Mouse (Mus musculus): ENCODE measurements around the gene Cpne1. TPM values are rescaled to one million over a fixed set of nuclear protein-coding genes. Genes with fewer than 3 reads are reported as not detected.

Gene Cpne1
- polyA plus RNA-seq, 2 experiments from 2014 or later = 48.0 to 57.8 TPM

DNA sequence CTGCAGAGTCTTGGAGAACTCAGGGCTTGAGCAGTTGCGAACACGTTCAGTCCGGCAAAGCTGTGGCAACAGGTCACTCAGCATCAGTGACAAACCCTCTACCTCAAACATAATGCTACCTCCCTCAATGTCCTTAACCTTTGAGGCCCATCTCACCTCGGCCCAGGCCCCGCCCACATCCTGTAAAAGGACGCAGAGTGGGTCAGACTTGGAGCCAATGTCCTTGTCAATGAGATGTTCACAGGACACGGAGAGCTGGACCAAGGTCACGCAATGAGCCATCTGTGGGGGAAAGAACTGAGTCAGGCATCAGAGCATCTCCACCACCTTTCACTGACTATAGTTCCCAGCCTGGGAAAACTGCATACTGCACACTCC lies 32.6 kb downstream of the Cpne1 start:
- ATAC-seq = no peak

GRCm38 (mm10) chr2:156078421-156079182 lies 33.2 kb downstream of the Cpne1 start:
- no peak for ATAC-seq

DNA sequence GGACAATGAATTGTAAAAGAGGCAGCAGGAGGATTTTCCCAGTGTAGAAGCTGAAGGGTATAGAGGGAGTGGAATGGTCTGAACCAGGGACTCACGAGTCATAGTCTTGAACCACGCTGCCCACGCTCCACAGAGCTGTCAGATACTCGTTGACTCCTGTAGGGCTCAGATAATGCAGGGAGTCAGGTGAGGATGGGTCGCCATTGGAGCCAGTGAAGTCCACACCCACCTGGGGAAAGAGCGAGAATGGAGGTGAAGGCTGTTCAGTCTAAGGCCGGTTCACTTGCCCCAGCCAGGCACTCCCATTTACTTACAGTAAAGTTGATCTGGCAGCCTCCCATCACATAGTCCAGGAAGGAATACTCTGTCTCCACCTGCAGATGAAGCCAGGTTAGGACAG lies 34.3 kb downstream of the Cpne1 start:
- ATAC-seq = no peak

DNA sequence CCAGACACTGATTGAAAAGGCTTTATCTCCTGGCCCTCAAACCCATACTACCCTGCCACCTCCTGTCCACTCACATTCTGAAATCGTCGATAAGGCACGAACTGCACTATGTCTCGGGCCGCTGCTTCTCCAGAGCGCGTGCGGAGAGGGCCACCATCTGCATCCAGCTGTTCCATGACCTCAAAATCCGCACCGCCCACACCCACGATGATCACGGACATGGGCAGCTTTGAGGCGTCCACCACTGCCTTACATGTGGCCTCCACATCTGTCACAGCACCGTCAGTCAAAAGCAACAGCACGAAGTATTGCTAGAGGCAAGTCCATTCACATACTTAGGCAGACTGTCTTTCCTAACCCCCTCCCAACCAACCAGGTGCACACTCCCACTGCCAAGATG lies 38.0 kb downstream of the Cpne1 start:
- no peak for ATAC-seq

GRCm38 (mm10) chr2:156071236-156071635 lies 40.5 kb downstream of the Cpne1 start:
- no peak for ATAC-seq

DNA sequence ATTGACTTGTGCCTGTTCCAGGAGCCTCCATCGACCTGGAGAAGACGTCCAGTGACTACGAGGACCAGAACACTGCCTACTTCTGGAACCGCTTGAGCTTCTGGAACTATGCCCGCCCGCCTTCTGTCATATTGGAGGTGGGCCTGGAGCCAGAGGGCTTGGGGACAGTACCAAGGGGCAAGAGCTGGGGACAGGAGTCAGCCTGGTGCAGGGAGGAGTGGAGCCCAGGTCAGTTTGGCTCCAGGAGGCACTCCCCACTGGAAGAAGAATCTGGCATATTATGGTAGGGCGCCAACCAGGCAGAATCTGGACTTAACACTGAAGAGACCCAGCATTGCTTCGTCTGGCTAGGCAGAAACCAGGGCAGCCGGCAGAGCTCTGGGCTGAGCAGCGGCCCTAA lies 43.8 kb downstream of the Cpne1 start:
- no peak for ATAC-seq

DNA sequence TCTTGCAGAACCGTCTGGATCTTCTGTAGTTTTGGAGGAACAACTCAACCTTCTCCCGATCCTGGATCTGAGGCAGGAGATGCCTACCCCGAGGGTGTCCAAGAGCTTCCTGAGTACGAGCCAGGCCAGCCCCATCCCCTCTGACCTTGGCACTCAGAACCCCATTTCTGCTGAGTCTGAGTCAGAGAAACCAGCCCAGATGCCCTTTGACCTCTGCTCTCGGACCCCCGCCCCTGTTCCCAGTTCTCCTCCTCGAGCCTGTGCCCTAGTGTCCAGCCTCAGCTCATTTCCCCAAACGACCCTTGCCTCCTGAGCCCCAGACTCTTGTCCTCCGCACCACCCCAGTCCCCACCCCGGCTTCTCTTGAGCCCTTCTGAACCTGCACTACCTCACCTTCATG lies 45.6 kb downstream of the Cpne1 start:
- ATAC-seq = no peak

GRCm38 (mm10) chr2:156065099-156066041 lies 46.4 kb downstream of the Cpne1 start, which contains the start of gene Spag4:
TSS of gene Spag4 (plus strand) at chr2:156065175.
- ATAC-seq = peak; percentile 88

DNA sequence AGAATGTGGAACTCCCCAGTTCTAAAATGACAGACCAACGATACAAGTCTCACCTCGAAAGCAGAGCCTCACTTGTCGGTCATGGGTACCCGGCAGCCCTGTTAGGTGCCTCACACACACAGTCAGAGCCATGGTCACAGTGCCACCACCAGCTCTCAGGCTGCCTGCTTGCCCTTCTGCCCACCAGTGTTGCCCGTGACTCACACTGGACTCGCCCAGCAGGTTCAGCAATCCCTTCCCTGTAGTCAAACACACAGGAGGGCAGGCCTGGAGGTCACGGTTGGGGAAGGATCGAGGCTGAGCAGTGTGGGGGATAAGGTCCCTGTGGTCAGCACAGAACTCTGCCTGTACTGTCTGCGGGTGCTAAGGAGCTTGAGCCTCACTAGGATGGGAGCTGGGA lies 58.9 kb downstream of the Cpne1 start, which contains the start of gene Fer1l4:
TSS of gene Fer1l4 (minus strand) at position 132 of the 400 bp plus-strand sequence.
- ATAC-seq = no peak

DNA sequence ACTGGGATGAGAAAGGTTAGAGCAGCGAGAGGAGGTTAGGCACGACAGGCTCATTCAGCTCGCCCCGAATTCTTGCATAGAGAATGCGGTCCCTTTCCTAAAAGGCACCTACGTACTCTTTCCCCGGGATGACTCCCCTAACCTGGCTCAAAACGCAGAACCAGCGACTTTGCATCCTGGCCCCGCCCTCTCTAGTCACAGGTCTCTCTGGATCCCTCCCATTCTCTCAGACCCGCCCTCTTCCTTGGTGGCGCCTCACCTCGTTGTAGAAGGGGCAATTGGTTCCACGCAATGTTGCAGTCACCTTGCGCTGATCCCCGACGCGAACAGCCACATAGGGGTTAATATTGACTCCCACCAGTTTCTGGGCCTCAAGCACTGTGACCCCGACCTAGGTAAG lies 63.8 kb downstream of the Cpne1 start:
- peak; percentile 61 for ATAC-seq

- no peak for ATAC-seq
Observed at GRCm38 (mm10) chr2:156042903-156043302, 68.9 kb downstream of the Cpne1 start.

GRCm38 (mm10) chr2:156039390-156039789 lies 72.4 kb downstream of the Cpne1 start:
- ATAC-seq = no peak

GRCm38 (mm10) chr2:156025482-156025881 lies 86.3 kb downstream of the Cpne1 start:
- ATAC-seq = no peak

Other genes with a start within 250 kb of the Cpne1 start
- gene Uqcc1, start 181.7 kb downstream of the Cpne1 start, polyA plus RNA-seq (2017; shearing (Covaris generic)) = 10 to 100 TPM; 43.5 to 57.6 TPM
- gene Gm15557, start 171.2 kb downstream of the Cpne1 start, polyA plus RNA-seq (2017; shearing (Covaris generic)) = not detected
- not detected for gene Gdf5, start 166.6 kb downstream of the Cpne1 start, polyA plus RNA-seq (2017; shearing (Covaris generic))
- gene Cep250, start 155.5 kb downstream of the Cpne1 start, polyA plus RNA-seq (2017; shearing (Covaris generic)) = 10 to 100 TPM; 34.0 to 50.2 TPM
- 1 to 10 TPM; 1.1 to 4.9 TPM for gene 6430550D23Rik, start 104.0 kb downstream of the Cpne1 start, polyA plus RNA-seq (2017; shearing (Covaris generic))
- 100 to 1,000 TPM; 131 to 182 TPM for gene Ergic3, start 103.9 kb downstream of the Cpne1 start, polyA plus RNA-seq (2017; shearing (Covaris generic))
- gene Fer1l4, start 59.0 kb downstream of the Cpne1 start, polyA plus RNA-seq (2017; shearing (Covaris generic)) = not detected
- gene Spag4, start 46.8 kb downstream of the Cpne1 start, polyA plus RNA-seq (2017; shearing (Covaris generic)) = under 1 TPM in 1 of 2 experiments, not detected in 1; 0.15 TPM
- gene Rbm12, start within 50 bp of the Cpne1 start, polyA plus RNA-seq (2017; shearing (Covaris generic)) = 10 to 100 TPM; 15.6 to 19.2 TPM
- 1 to 10 TPM; 7.7 to 8.0 TPM for gene Gm28036, start 15.1 kb upstream of the Cpne1 start, polyA plus RNA-seq (2017; shearing (Covaris generic))
- 100 to 1,000 TPM; 109 to 134 TPM for gene Romo1, start 32.1 kb upstream of the Cpne1 start, polyA plus RNA-seq (2017; shearing (Covaris generic))
- gene Nfs1, start 32.2 kb upstream of the Cpne1 start, polyA plus RNA-seq (2017; shearing (Covaris generic)) = 10 to 100 TPM; 40.2 to 47.6 TPM
- gene Rbm39, start 68.3 kb upstream of the Cpne1 start, polyA plus RNA-seq (2017; shearing (Covaris generic)) = 100 to 1,000 TPM; 592 to 714 TPM
- 10 to 100 TPM; 70.0 to 87.9 TPM for gene Phf20, start 84.5 kb upstream of the Cpne1 start, polyA plus RNA-seq (2017; shearing (Covaris generic))
- 1 to 10 TPM; 6.3 to 8.8 TPM for gene Cnbd2, start 200.3 kb upstream of the Cpne1 start, polyA plus RNA-seq (2017; shearing (Covaris generic))
- gene Scand1, start 200.7 kb upstream of the Cpne1 start, polyA plus RNA-seq (2017; shearing (Covaris generic)) = 1 to 10 TPM; 1.6 to 2.7 TPM

All from CD4-positive, CD25-positive, alpha-beta regulatory T cell, adult 4 months (primary cell).